Mouse (Mus musculus) adrenal gland, adult 10 weeks (tissue): ENCODE measurements around the gene Brwd1. TPM values are rescaled to one million over a fixed set of nuclear protein-coding genes. Genes with fewer than 3 reads are reported as not detected.

Experiments used
- polyA plus RNA-seq: library from polyadenylated mRNA; stranded (reverse); fragments of 350-450 nt; fragmentation: Illumina TruSeq; extraction: RNeasy Lipid Tissue Mini Kit (QIAGEN cat#74804); gene quantifications from one replicate; pipeline ENCODE4 v1.2.3, GENCODE M21; 2014; ENCODE audit warnings: low read depth, low replicate concordance

Gene Brwd1
- polyA plus RNA-seq, result 66.6 TPM

GRCm38 (mm10) chr16:96082301-96083178 is at the start of gene Brwd1:
Gene Brwd1, minus strand, starts transcription at chr16:96082526.

GRCm38 (mm10) chr16:96127657-96128344 is 45.5 kb upstream of the Brwd1 start, which contains the start of gene Hmgn1:
Gene Hmgn1, minus strand, starts transcription at chr16:96127729.

DNA sequence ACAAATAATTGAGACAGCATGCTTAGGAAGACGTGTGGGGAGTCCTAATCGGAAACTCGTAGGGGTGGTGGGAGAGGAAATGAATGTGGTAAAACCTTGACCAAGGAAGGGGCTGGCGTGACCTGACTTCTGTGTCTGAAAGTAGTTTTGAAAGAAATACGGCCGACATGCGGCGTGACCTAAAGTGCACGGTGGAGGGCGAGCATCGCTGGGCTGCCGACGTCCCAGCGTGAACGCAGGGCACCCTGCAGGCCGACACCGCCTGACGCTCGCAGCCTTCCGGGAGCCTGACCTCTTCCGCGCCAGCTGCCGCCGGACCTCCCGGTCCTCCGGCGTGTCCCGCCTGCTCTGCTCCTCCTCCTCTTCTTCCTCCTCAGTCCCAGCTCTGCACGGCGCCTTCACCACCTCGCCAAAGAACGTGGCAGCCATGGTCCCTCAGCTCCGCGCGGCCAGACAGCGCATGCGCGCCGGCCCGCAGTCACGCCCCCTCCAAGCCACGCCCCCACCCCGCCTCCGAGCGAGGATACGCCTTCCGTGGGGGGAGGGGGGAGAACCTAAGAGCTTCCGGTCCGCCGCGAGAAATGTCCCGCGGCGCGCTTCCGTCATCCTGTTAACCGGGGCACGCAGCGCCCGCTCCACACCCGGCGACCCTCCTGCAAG is 91.7 kb downstream of the Brwd1 start, which contains the start of gene Psmg1:
Gene Psmg1, minus strand, starts transcription at position 499 of the 660 bp plus-strand sequence.

Other genes starting within 250 kb of the Brwd1 start
- gene Psmg1, start 91.6 kb downstream of the Brwd1 start, polyA plus RNA-seq, result 31.1 TPM
- gene Hmgn1, start 45.2 kb upstream of the Brwd1 start, polyA plus RNA-seq, result 238 TPM
- 33.6 TPM for gene Wrb, start 62.9 kb upstream of the Brwd1 start, polyA plus RNA-seq
- 1.2 TPM for gene Lca5l, start 109.7 kb upstream of the Brwd1 start, polyA plus RNA-seq
- 74.1 TPM for gene Sh3bgr, start 117.9 kb upstream of the Brwd1 start, polyA plus RNA-seq
- gene B3galt5, start 153.3 kb upstream of the Brwd1 start, polyA plus RNA-seq, result 0.17 TPM